Mouse (Mus musculus) CH12.LX (cell line): ENCODE measurements around the gene Fstl4.

Source experiments
- CHD2 ChIP-seq: IDR thresholded peaks from 2 replicates; pipeline ENCODE4 v1.6.1; 2011; ENCODE audit warnings: low read length, improper control_type of control experiment
- CTCF ChIP-seq, 2 experiments: IDR thresholded peaks in 1 of 2; conservative IDR thresholded peaks in 1 of 2; 2 replicates each; pipeline ENCODE4 v1.5.1; 2011 to 2012; ENCODE audit warnings: low read depth in 2 of 2, low read length in 2 of 2, improper control_type of control experiment in 1 of 2, inconsistent platforms in 1 of 2, mild to moderate bottlenecking in 1 of 2, moderate library complexity in 1 of 2
- EP300 ChIP-seq: IDR thresholded peaks from 2 replicates; pipeline ENCODE4 v1.6.1; 2011; ENCODE audit warnings: low read length, improper control_type of control experiment
- MAFK ChIP-seq: IDR thresholded peaks from 2 replicates; pipeline ENCODE4 v1.6.1; 2011; ENCODE audit warnings: low read length, improper control_type of control experiment; ENCODE audit not compliant: insufficient replicate concordance
- MAX ChIP-seq: IDR thresholded peaks from 2 replicates; pipeline ENCODE4 v1.6.1; 2011; ENCODE audit warnings: low read length, improper control_type of control experiment
- MEF2A ChIP-seq: IDR thresholded peaks from 2 replicates; pipeline ENCODE4 v1.6.1; 2014; ENCODE audit warnings: low read depth, mild to moderate bottlenecking, inconsistent platforms, low read length, improper control_type of control experiment, borderline replicate concordance
- POLR2A ChIP-seq: IDR thresholded peaks from 2 replicates; pipeline ENCODE4 v1.6.1; 2011; ENCODE audit warnings: low read depth, mild to moderate bottlenecking, improper control_type of control experiment, low read length
- POLR2AphosphoS2 ChIP-seq: IDR thresholded peaks from 2 replicates; pipeline ENCODE4 v1.6.1; 2011; ENCODE audit warnings: low read depth, low read length, improper control_type of control experiment
- SMC3 ChIP-seq: IDR thresholded peaks from 2 replicates; pipeline ENCODE4 v1.6.1; 2011; ENCODE audit warnings: low read depth, low read length, improper control_type of control experiment
- TBP ChIP-seq: conservative IDR thresholded peaks from 2 replicates; pipeline ENCODE4 v1.6.1; 2011; ENCODE audit warnings: low read depth, low read length, improper control_type of control experiment
- TCF12 ChIP-seq: IDR thresholded peaks from 2 replicates; pipeline ENCODE4 v1.6.1; 2014; ENCODE audit warnings: low read depth, mild to moderate bottlenecking, inconsistent platforms, low read length, improper control_type of control experiment
- USF2 ChIP-seq: conservative IDR thresholded peaks from 2 replicates; pipeline ENCODE4 v1.6.1; 2011; ENCODE audit warnings: low read depth, low read length, improper control_type of control experiment
- ZKSCAN1 ChIP-seq: IDR thresholded peaks from 2 replicates; pipeline ENCODE4 v1.6.1; 2012; ENCODE audit warnings: low read depth, inconsistent platforms, low read length, improper control_type of control experiment, borderline replicate concordance
- ZNF384 ChIP-seq: IDR thresholded peaks from 2 replicates; pipeline ENCODE4 v1.6.1; 2012; ENCODE audit warnings: low read depth, low read length, improper control_type of control experiment, inconsistent platforms

GRCm38 (mm10) chr11:53124799-53125198, 360.4 kb downstream of the Fstl4 start:
- no peak for TF ChIP-seq EP300
- no peak for TF ChIP-seq POLR2A
- TF ChIP-seq MEF2A, result no peak
- TF ChIP-seq CHD2, result no peak
- no peak for TF ChIP-seq ZNF384
- no peak for TF ChIP-seq TBP
- TF ChIP-seq CTCF (conservative IDR thresholded peaks at IDR 0.05 in 1 of 2, IDR thresholded peaks at IDR 0.05 in 1 of 2; ENCODE audit: low read depth in 2 of 2, low read length in 2 of 2), result no peak
- TF ChIP-seq MAX, result no peak
- TF ChIP-seq POLR2AphosphoS2, result no peak
- TF ChIP-seq ZKSCAN1, result no peak
- no peak for TF ChIP-seq USF2
- TF ChIP-seq MAFK, result no peak
- TF ChIP-seq SMC3, result no peak
- TF ChIP-seq TCF12, result no peak
